Mouse (Mus musculus) forebrain, embryonic 10.5 days (tissue): ENCODE results near the gene Kpna1. TPM values are rescaled to one million over a fixed set of nuclear protein-coding genes. Genes with fewer than 3 reads are reported as not detected.
"Not testable (repeated sequence)": the region's sequence is repeated elsewhere in the genome, so short reads cannot be mapped to it uniquely, and the experiment has no call there.

Experiments
- DNase-seq: peaks from one replicate; pipeline ENCODE4 v3.0.0-alpha.2; 2017; ENCODE audit warnings: low spot score; ENCODE audit errors: extremely low spot score
- H3K27ac ChIP-seq: fragments of 300-500 bp; sonication (generic); 2 replicates; pipeline ENCODE4 v1.5.1; 2016; ENCODE audit warnings: mild to moderate bottlenecking
- H3K27me3 ChIP-seq: fragments of 300-500 bp; sonication (generic); 2 replicates; pipeline ENCODE4 v1.6.1; 2016; ENCODE audit warnings: mild to moderate bottlenecking; ENCODE audit not compliant: poor library complexity, severe bottlenecking
- H3K36me3 ChIP-seq: fragments of 300-500 bp; sonication (generic); replicated peaks from 2 replicates; pipeline ENCODE4 v1.6.1; 2016; ENCODE audit warnings: mild to moderate bottlenecking, moderate library complexity
- H3K4me1 ChIP-seq: fragments of 300-500 bp; sonication (generic); 2 replicates; pipeline ENCODE4 v1.6.1; 2016
- H3K4me3 ChIP-seq: fragments of 300-500 bp; sonication (generic); 2 replicates; pipeline ENCODE4 v1.5.1; 2016; ENCODE audit warnings: mild to moderate bottlenecking, moderate library complexity
- H3K9me3 ChIP-seq: fragments of 300-500 bp; sonication (generic); 2 replicates; pipeline ENCODE4 v1.6.1; 2016; ENCODE audit warnings: mild to moderate bottlenecking, moderate library complexity
- WGBS: fragments of 180-500 bp; shearing (Covaris S2); methylation state at CpG from one replicate; pipeline ENCODE4 v1.1.7; 2016; 5-methylcytosine and 5-hydroxymethylcytosine counted together
- polyA plus RNA-seq: library from polyadenylated mRNA; unstranded; fragments of >200 nt; fragmentation: Nextera tagmentation; extraction: Ambion mirVana; gene quantifications from 2 replicates; pipeline ENCODE4 v1.2.1, GENCODE M21; 2016

Gene Kpna1
- 79.0 and 84.2 TPM in 2 replicates for polyA plus RNA-seq

DNA sequence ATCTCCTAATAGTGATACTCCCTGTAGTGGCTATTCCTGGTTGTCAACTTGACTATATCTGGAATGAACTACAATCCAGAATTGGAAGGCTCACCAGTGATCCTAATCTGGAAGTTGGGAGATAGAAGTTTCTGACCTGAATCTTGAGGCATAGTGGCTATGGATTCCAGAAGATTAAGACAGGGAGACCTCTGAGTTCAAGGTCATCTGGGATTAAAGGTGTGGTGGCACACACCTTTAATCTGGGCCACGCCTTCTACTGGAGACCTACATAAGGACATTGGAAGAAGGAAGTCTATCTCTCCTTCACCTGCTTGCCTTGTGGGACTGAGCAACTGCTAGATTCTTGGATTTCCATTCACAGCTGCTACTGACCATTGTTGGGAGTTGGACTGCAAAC, at the start of gene Kpna1:
Gene Kpna1, plus strand, starts transcription at position 301 of the 400 bp plus-strand sequence.
- 92% methylated on average over 1 of the region's 1 CpGs for WGBS
- not testable (repeated sequence) for H3K27ac ChIP-seq, H3K36me3 ChIP-seq

DNA sequence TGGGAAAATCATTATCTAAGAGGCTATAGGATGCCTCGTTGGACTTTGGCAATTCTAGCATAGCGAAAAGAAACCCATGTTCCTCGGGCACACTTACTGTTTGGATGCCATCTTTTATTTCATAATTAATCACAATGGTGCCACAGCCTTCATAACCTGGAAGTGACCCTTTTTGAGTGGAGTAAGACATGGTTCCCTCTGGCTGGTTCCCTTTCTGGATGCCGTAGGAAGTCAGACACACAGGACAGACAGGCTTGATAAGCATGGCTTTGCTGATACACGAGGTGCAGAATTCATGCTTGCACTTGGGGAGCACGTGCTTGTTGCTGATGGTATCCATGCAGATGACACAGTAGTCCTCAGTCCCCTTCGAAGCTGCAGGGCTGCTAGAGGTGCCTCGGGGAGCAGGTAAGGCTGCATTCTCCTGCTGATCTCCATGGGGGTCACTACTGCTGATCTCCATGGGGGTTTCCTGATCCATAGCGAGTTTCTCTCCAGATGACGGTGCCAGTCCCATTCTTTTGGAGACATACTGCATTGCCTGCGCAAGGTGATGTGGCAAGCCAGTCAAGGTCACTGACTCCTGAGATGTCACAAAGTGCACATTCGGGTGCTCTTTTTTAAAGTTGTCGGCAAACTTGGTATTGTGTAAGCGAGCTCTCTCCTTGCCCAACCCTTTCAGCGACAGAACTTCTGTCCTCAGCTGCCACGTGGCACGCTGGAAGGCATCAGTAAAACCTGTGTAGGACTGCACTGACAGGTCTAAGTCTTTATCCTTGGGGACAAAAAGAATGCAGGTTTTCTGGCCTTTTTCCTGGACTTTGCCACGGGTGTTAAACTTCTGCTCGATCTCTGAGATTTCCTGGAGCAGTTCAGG, 46.1 kb upstream of the Kpna1 start:
- Histone ChIP-seq H3K27me3 (peaks cover 3% of the 10 kb centered on the region; the same call in 1 of the 2 replicates), H3K36me3 (peaks cover 12% of the 10 kb centered on the region; the same call in 1 of the 2 replicates), H3K27ac (no peak overlapping the region), H3K9me3 (no peaks in the 10 kb centered on the region), H3K4me1 (no peaks in the 10 kb centered on the region), H3K4me3 (no peak overlapping the region)
- DNase-seq = no peak
- 87% methylated on average over 19 of the region's 19 CpGs for whole genome bisulfite sequencing

More for the DNA sequence above, at the start of gene Kpna1:
- H3K9me3 ChIP-seq, H3K4me1 ChIP-seq, H3K27me3 ChIP-seq, DNase-seq, H3K4me3 ChIP-seq: not testable (repeated sequence)

DNA sequence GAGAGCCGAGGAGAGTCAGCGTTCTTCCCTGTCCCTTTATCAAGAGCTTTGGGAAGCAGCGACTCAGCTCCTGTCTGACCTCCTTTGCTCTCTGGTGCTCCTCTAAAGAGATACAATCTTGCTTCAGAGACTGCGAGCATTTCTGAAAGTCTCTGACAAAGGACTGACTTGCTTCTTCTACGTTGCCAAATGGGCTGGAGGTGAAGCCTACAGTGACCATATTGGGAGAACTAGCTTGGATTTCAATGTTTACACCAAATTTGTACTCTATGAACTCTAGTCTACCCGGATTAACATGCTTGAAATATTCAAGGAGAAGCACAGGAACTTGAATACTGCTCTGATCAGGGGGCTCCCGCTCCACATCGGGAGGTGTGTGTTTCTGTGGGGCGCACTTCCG, 45.4 kb upstream of the Kpna1 start:
- Histone ChIP-seq H3K27ac (no peak overlapping the region), H3K4me1 (no peaks in the 10 kb centered on the region; the same call in 1 of the 2 replicates), H3K4me3 (no peak overlapping the region), H3K36me3 (peaks cover 12% of the 10 kb centered on the region; the same call in 1 of the 2 replicates), H3K27me3 (peaks cover 10% of the 10 kb centered on the region), H3K9me3 (no peaks in the 10 kb centered on the region)
- DNase-seq = no peak
- WGBS = 87% methylated on average over 10 of the region's 10 CpGs

DNA sequence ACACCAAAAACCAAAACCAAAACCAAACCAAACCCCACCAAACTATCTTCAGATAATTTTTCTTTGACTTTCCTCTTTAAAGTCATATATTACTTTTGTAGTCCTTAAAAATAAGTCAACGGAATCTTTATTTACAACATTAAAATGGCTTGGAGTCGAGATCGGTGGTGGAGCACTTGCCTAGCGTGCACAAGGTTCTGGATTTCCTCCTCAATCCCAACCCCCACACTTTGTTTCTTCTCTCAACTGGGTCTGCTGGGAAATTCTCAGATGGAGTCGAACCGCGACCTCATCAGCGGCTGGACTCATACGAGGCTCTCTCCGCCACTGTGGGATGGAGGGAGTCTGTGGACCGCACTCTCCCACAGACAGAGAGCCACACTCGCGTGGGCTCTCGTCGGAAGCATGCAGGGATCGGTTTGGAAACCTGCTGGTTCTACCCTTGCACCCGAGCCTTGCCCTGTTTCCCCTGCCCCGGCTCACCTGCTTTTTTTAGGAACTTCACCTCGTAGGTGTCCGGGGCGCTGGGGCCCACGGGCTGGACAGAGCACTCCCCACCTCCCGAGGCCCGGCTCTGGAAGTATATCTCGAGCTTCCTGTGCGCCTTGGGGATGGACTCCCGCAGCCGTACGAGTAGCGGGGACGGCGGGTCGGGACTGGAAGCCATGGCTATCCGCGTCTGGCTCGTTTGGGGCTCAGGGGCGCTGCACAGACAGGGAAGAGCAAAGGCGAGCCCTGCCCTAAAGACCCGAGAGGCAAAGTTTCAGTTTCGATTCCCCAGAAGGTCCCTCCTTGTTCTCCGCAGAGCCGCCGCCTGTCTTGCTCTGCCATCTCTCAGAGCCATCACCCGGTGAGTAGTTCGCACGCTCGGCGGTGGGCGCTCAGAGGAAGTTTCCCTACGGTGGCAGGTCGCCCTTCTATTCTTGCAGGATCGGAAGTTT, 40.1 kb upstream of the Kpna1 start, which contains the start of the genes Parp9 and Dtx3l:
Gene Parp9, plus strand, starts transcription at position 260 of the 941 bp plus-strand sequence.
Gene Dtx3l, minus strand, starts transcription at position 941 of the 941 bp plus-strand sequence.
- H3K4me1 ChIP-seq = peaks cover 16% of the 10 kb centered on the region
- 0 out of 2 replicates have a peak, but pooled peaks cover 3% of the 10 kb centered on the region for H3K36me3 ChIP-seq
- H3K27me3 ChIP-seq = peaks cover 31% of the 10 kb centered on the region
- DNase-seq = peak; percentile 59
- peak within 1 kb of the TSS; percentile 88 for H3K27ac ChIP-seq
- H3K4me3 ChIP-seq = peak within 1 kb of the TSS; percentile 71
- no peaks in the 10 kb centered on the region for H3K9me3 ChIP-seq
- under 1% methylated on average over 52 of the region's 52 CpGs for WGBS

DNA sequence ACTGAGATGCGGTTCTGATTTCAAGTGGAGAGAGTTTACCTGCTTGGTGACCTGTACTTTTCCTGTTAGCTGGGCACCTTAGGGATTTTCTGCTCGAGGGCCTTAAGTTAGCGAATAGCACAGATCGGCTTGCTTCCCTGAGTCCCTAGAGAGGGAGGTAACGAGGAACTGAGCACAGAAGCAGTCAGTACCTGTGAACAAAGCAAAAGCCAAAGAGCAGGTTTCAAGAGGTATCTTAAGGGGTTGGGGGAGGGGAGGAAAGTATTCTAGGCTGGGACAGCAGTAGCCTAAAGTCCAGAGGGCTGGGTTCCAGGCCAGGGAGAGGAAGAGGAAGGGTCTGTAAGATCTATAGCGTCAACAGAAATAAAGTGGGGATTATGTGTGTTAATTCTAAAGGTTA, 39.3 kb upstream of the Kpna1 start:
- 6% methylated on average over 6 of the region's 6 CpGs for WGBS
- peaks cover 31% of the 10 kb centered on the region for H3K27me3 ChIP-seq
- 0 out of 2 replicates have a peak, but pooled peaks cover 3% of the 10 kb centered on the region for H3K36me3 ChIP-seq
- no peak for DNase-seq
- peak overlapping the region; percentile 88 for H3K27ac ChIP-seq
- peaks cover 16% of the 10 kb centered on the region for H3K4me1 ChIP-seq
- no peaks in the 10 kb centered on the region for H3K9me3 ChIP-seq
- H3K4me3 ChIP-seq = peak overlapping the region; percentile 71

DNA sequence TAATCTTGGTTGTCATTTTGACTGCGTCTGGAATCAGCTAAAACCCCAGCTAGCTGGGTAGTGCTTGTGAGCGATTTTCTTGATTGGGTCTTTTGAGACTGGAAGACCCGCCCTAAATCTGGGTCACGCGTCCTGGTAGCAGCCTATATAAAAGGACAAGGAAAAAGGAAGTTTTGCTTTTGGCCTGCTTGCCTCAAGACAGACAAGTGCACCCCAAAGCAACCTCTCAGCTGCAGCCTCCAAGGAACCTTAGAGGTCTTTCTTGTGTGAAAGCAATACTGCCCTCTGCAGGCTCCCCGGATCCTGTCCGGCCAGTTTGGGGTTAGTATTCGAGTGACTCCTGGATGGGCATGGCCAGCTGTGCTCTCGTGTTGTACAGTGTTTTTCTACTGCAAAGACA, 38.9 kb upstream of the Kpna1 start:
- 0 out of 2 replicates have a peak, but pooled peaks cover 3% of the 10 kb centered on the region for H3K36me3 ChIP-seq
- peak; percentile 62 for DNase-seq
- H3K27ac ChIP-seq = no peak overlapping the region; the same call in 1 of the 2 replicates
- WGBS = 17% methylated on average over 9 of the region's 9 CpGs
- H3K9me3 ChIP-seq = no peaks in the 10 kb centered on the region
- H3K27me3 ChIP-seq = peaks cover 31% of the 10 kb centered on the region
- H3K4me1 ChIP-seq = peaks cover 16% of the 10 kb centered on the region
- H3K4me3 ChIP-seq = peak overlapping the region; percentile 71

DNA sequence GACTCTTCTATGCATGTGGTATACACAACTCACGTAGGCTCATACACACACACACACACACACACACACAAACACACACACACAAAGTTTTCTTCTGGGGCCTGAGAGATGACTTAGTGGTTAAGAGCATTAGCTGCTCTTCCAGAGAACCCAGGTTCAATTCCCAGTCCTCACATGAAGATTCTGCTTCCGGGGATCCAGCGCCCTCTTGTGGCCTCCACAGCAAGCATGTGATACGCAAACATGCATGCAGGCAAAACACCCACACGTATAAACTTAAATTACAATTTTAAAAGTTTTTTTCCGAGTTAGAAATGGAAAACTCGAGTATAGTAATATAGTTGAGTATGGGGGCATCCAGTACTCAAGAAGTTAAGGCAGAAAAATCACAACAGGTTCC, 37.2 kb upstream of the Kpna1 start:
- Histone ChIP-seq H3K9me3 (no peaks in the 10 kb centered on the region), H3K27me3 (peaks cover 31% of the 10 kb centered on the region), H3K4me1 (peaks cover 16% of the 10 kb centered on the region), H3K36me3 (0 out of 2 replicates have a peak, but pooled peaks cover 3% of the 10 kb centered on the region), H3K27ac (no peak overlapping the region), H3K4me3 (no peak overlapping the region)
- WGBS = 83% methylated on average over 7 of the region's 7 CpGs
- no peak for DNase-seq

DNA sequence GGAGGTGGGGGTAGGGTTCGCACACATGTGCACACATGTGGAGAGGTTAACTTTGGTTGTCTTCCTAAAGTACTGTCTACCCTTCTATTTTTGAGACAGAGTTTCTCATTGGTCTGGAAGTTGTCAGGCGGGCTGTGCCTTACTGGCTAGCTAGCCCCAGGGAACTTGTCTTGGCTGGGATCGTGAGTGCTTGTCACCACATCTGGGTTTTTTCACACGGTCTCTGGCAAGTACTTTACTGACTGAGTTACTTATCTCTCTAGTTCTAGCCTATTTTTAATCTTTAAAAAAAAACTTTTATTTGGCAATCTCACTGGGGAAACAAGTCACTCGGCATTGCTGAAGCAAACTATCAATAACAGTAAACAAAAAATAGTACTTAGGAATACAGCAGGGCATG, 29.3 kb upstream of the Kpna1 start:
- Histone ChIP-seq H3K4me3 (no peak overlapping the region), H3K27ac (no peak overlapping the region), H3K9me3 (no peaks in the 10 kb centered on the region), H3K4me1 (no peaks in the 10 kb centered on the region), H3K27me3 (no peaks in the 10 kb centered on the region), H3K36me3 (peaks cover 10% of the 10 kb centered on the region; the same call in 1 of the 2 replicates)
- DNase-seq = no peak
- WGBS = 91% methylated on average over 5 of the region's 5 CpGs

DNA sequence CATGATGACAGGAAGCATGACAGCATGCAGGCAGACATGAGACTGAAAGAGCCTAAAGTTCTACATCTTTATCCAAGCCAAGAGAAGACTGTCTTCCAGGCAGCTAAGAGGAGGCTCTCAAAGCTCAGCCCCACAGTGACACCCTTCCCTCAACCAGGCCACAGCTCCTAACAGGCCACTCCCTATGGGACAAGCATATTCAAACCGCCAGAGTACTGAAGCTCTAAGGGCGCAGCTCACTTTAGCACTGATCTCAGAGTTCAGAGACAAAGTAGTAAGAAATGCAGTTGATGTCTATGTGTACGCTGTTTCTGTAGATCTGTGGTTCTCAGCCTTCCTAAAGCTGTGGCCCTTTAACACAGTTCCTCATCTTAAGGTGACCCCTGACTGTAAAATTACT, 27.3 kb upstream of the Kpna1 start:
- WGBS = 87% methylated on average over 3 of the region's 3 CpGs

DNA sequence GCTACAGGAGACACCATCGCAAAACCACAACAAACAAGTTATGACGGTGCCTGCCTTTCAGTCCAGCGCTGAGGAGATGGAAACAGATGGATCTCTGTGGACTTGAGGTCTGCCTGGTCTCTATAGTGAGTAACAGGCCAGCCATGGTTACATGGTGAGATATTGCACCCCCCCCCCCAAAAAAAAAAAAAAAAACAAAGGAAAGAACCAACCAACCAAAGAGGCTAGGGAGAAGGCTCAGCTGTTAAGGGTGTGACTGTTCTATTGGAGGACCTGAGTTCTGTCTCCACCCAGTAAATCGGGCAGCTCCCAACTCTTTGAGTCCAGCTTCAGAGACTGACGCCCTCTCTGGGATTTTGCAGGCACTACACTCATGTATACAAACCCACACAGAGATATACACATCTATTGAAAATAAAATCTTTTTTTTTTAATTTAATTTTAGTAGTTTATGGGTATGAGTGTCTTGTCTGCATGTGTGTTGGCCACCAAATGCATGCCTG, 25.9 kb upstream of the Kpna1 start:
- no peaks in the 10 kb centered on the region for H3K4me1 ChIP-seq
- H3K36me3 ChIP-seq = peaks cover 10% of the 10 kb centered on the region; the same call in 1 of the 2 replicates
- no peaks in the 10 kb centered on the region for H3K27me3 ChIP-seq
- 92% methylated on average over 5 of the region's 5 CpGs for WGBS
- H3K9me3 ChIP-seq = no peaks in the 10 kb centered on the region
- H3K4me3 ChIP-seq = no peak overlapping the region
- no peak overlapping the region for H3K27ac ChIP-seq
- DNase-seq = no peak

More for the DNA sequence above, 27.3 kb upstream of the Kpna1 start:
- no peaks in the 10 kb centered on the region for H3K4me1 ChIP-seq
- H3K27me3 ChIP-seq = no peaks in the 10 kb centered on the region
- no peak for DNase-seq
- peaks cover 10% of the 10 kb centered on the region; the same call in 1 of the 2 replicates for H3K36me3 ChIP-seq
- H3K9me3 ChIP-seq = no peaks in the 10 kb centered on the region
- no peak overlapping the region for H3K27ac ChIP-seq
- no peak overlapping the region for H3K4me3 ChIP-seq

DNA sequence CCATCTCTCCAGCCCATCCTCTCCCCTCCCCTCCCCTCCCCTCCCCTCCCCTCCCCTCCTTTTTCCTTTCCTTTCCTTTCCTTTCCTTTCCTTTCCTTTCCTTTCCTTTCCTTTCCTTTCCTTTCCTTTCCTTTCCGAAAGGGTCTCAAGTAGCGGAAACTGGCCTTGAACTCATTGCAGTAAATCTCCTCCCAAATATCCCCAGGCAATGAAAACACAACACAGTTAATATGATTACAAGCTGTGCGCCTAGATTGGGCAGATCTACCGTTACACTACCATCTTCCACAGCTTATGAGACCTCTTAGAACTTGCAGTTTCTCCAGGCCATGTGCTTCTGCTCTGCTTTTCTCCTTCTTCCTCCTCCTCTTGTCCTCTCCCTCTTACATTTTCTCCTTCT, 12.6 kb upstream of the Kpna1 start:
- 71% methylated on average over 4 of the region's 4 CpGs for WGBS

More for the DNA sequence above, 12.6 kb upstream of the Kpna1 start:
- H3K4me3 ChIP-seq, H3K27me3 ChIP-seq, DNase-seq, H3K4me1 ChIP-seq, H3K36me3 ChIP-seq, H3K9me3 ChIP-seq, H3K27ac ChIP-seq: not testable (repeated sequence)
